Mouse (Mus musculus) CH12.LX (cell line): ENCODE results near the gene Ms4a10.

Experiments used
- POLR2A ChIP-seq: IDR thresholded peaks from 2 replicates; pipeline ENCODE4 v1.6.1; 2011; ENCODE audit warnings: low read depth, mild to moderate bottlenecking, improper control_type of control experiment, low read length
- ZKSCAN1 ChIP-seq: IDR thresholded peaks from 2 replicates; pipeline ENCODE4 v1.6.1; 2012; ENCODE audit warnings: low read depth, inconsistent platforms, low read length, improper control_type of control experiment, borderline replicate concordance

GRCm38 (mm10) chr19:10914291-10914690 is 60.2 kb downstream of the Ms4a10 start:
- no peak for TF ChIP-seq ZKSCAN1
- no peak for TF ChIP-seq POLR2A
